Mouse (Mus musculus) pancreas, adult 10 weeks (tissue): ENCODE results near the gene Arhgap8. TPM values are rescaled to one million over a fixed set of nuclear protein-coding genes. Genes with fewer than 3 reads are reported as not detected.

Experiments
- polyA plus RNA-seq: library from polyadenylated mRNA; stranded (reverse); fragments of 350-450 nt; fragmentation: Illumina TruSeq; extraction: RNeasy Lipid Tissue Mini Kit (QIAGEN cat#74804); gene quantifications from one replicate; pipeline ENCODE4 v1.2.3, GENCODE M21; 2015; ENCODE audit warnings: low read depth, low replicate concordance; ENCODE audit not compliant: insufficient read depth

Gene Arhgap8
- polyA plus RNA-seq: 2.8 TPM

DNA sequence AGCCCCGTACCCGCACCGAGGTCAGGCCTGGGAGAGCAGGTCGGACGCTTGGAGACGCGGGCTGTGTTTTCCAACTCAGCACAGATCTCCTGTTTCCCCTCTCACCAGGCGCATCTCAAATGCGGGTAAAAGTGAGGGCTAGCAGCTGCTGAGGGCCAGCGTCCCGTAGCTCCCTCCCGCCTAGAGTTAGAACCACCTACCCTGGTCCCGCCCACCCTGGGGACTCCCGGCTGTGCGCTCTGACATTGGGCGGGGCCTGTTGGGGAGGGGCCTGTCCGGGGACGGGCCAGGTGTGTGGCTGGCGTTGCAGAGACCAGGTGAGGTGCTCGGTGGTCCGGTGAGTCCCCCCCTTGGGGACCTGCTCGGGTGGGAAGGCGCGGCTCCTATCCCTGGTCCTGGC lies at the start of gene Arhgap8:
Arhgap8 (plus strand) TSS at position 262 of the 400 bp plus-strand sequence.

Other genes with a start within 250 kb of the Arhgap8 start
- 1.6 TPM for gene Rtl6, start 162.2 kb upstream of the Arhgap8 start, polyA plus RNA-seq
- gene Prr5, start 50.4 kb upstream of the Arhgap8 start, polyA plus RNA-seq: 2.8 TPM
- 2.5 TPM for gene Phf21b, start 136.0 kb downstream of the Arhgap8 start, polyA plus RNA-seq
- gene Gm29666, start 200.0 kb downstream of the Arhgap8 start, polyA plus RNA-seq: 0.09 TPM
- gene Nup50, start 203.4 kb downstream of the Arhgap8 start, polyA plus RNA-seq: 4.1 TPM